Comparison of ENCODE assay signal across 27 mouse cellular contexts in genomic region chr9:22089281-22089680, GRCm38 (mm10). TPM values are rescaled to one million over a fixed set of nuclear protein-coding genes. Genes with fewer than 3 reads are reported as not detected.
DNase-seq lines count a peak whose midpoint lies in the region; ATAC-seq and TF ChIP-seq lines count a peak whose summit lies in the region.
"Had no signal": no experiment of that assay in that cellular context is flagged by ENCODE, and none has a peak within 500 bp of the region (broad histone marks: within the 10 kb centered on the region; RNA-seq: fewer than 3 reads in every experiment).

No protein-coding gene starts in this region.

- H3K36me3 ChIP-seq in midbrain, postnatal 0 days (ENCODE audit: insufficient read depth, low read length), result no peaks in the 10 kb centered on the region
- no peaks in the 10 kb centered on the region for H3K36me3 ChIP-seq in midbrain, embryonic 10.5 days
- H3K36me3 ChIP-seq: G1E; heart, embryonic 12.5 days; heart, embryonic 15.5 days; hindbrain, embryonic 10.5 days; hindbrain, embryonic 13.5 days had no signal

- peak; percentile 2; the same call in 1 of the 2 replicates for TF ChIP-seq CTCF in midbrain, postnatal 0 days (IDR thresholded peaks at IDR 0.05)
- TF ChIP-seq CTCF in embryonic fibroblast, embryonic 13.5 days (IDR thresholded peaks at IDR 0.05; ENCODE audit: borderline replicate concordance, insufficient read depth, low read length), result no peak

- no peak overlapping the region for H3K4me3 ChIP-seq in midbrain, postnatal 0 days (ENCODE audit: low read depth, low read length)
- H3K4me3 ChIP-seq in midbrain, embryonic 10.5 days, result no peak overlapping the region
- H3K4me3 ChIP-seq in embryonic fibroblast, embryonic 13.5 days (ENCODE audit: insufficient read depth, low read length), result no peak overlapping the region
- H3K4me3 ChIP-seq: gastrocnemius, adult 2 months; heart, embryonic 12.5 days; heart, embryonic 15.5 days; hindbrain, embryonic 10.5 days; hindbrain, embryonic 13.5 days had no signal

- no peak overlapping the region for H3K9ac ChIP-seq in midbrain, postnatal 0 days (replicated peaks; ENCODE audit: low read length, poor library complexity, severe bottlenecking)
- H3K9ac ChIP-seq: forebrain, postnatal 0 days; heart, embryonic 12.5 days; heart, embryonic 15.5 days; hindbrain, embryonic 13.5 days had no signal

- TF ChIP-seq POLR2A in embryonic fibroblast, embryonic 13.5 days (IDR thresholded peaks at IDR 0.05; ENCODE audit: low read depth, low read length), result no peak

- H3K9me3 ChIP-seq in midbrain, postnatal 0 days (ENCODE audit: low read length), result no peaks in the 10 kb centered on the region
- no peaks in the 10 kb centered on the region for H3K9me3 ChIP-seq in midbrain, embryonic 10.5 days (replicated peaks)
- H3K9me3 ChIP-seq: G1E; heart, embryonic 12.5 days; heart, embryonic 15.5 days; hindbrain, embryonic 10.5 days; hindbrain, embryonic 13.5 days had no signal

- no peak for DNase-seq in midbrain, postnatal 0 days (ENCODE audit: low spot score)
- no peak for DNase-seq in midbrain, embryonic 10.5 days (ENCODE audit: low spot score)
- peak; percentile 11 for DNase-seq in NIH3T3 (ENCODE audit: low read depth)
- no peak for DNase-seq in gastrocnemius, postnatal 4 days (ENCODE audit: low spot score in 2 of 2)
- no peak for DNase-seq in layer of hippocampus, adult 9-10 months (ENCODE audit: low spot score)
- DNase-seq: cerebellum, adult 18-20 months; cerebellum, adult 9-10 months; cerebellum, postnatal 14 days; forebrain, postnatal 0 days; gastrocnemius, adult 2 months; gastrocnemius, postnatal 14 days; heart, adult 18-20 months; heart, postnatal 10 days; heart, postnatal 36 days had no signal

- no peak overlapping the region for H3K4me2 ChIP-seq in midbrain, postnatal 0 days (ENCODE audit: low read depth, low read length, poor library complexity, severe bottlenecking)
- H3K4me2 ChIP-seq: heart, embryonic 12.5 days; heart, embryonic 15.5 days; hindbrain, embryonic 13.5 days had no signal

- no peak overlapping the region for H3K27ac ChIP-seq in midbrain, postnatal 0 days (ENCODE audit: low read depth, low read length)
- H3K27ac ChIP-seq in midbrain, embryonic 10.5 days (replicated peaks), result no peak overlapping the region
- peak overlapping the region; percentile 27; the same call in 1 of the 2 replicates for H3K27ac ChIP-seq in embryonic fibroblast, embryonic 13.5 days (ENCODE audit: insufficient read depth, low read length)
- H3K27ac ChIP-seq: gastrocnemius, adult 2 months; heart, embryonic 15.5 days; hindbrain, embryonic 10.5 days; hindbrain, embryonic 13.5 days had no signal

- H3K4me1 ChIP-seq in midbrain, postnatal 0 days (ENCODE audit: insufficient read depth, low read length), result 0 out of 2 replicates have a peak, but pooled peaks cover 4% of the 10 kb centered on the region
- H3K4me1 ChIP-seq in midbrain, embryonic 10.5 days, result peaks cover 13% of the 10 kb centered on the region
- 0 out of 2 replicates have a peak, but pooled peaks cover 5% of the 10 kb centered on the region for H3K4me1 ChIP-seq in embryonic fibroblast, embryonic 13.5 days (ENCODE audit: control insufficient read depth, insufficient read depth, low read length)

- no peak for ATAC-seq in midbrain, postnatal 0 days (ENCODE audit: low FRiP score)
- ATAC-seq: forebrain, embryonic 14.5 days; forebrain, postnatal 0 days; hindbrain, embryonic 16.5 days had no signal

- 96% methylated on average over 7 of the region's 7 CpGs for WGBS in midbrain, postnatal 0 days
- 96% methylated on average over 7 of the region's 7 CpGs for WGBS in midbrain, embryonic 10.5 days

- H3K27me3 ChIP-seq in midbrain, postnatal 0 days (ENCODE audit: insufficient read depth, low read length), result no peaks in the 10 kb centered on the region
- peaks cover 6% of the 10 kb centered on the region; the same call in 1 of the 2 replicates for H3K27me3 ChIP-seq in midbrain, embryonic 10.5 days (ENCODE audit: low read depth, poor library complexity, severe bottlenecking)
- H3K27me3 ChIP-seq: heart, embryonic 12.5 days; heart, embryonic 15.5 days had no signal

RNA-seq across cellular contexts. Expression of gene Ecsit, which starts 4.0 kb away (rescaled TPM):
- total RNA-seq in midbrain, postnatal 0 days (2014; rRNA removed), result 49.6 and 56.3 TPM in 2 replicates
- 55.0 and 57.2 TPM in 2 replicates for polyA plus RNA-seq in midbrain, postnatal 0 days (2015; fragmentation: Nextera tagmentation; extraction: Ambion mirVana)
- 41.1 and 44.1 TPM in 2 replicates for polyA plus RNA-seq in midbrain, embryonic 10.5 days (2016; fragmentation: Nextera tagmentation; extraction: Ambion mirVana)
- 15.8 and 16.5 TPM in 2 replicates for polyA plus RNA-seq in embryonic fibroblast, embryonic 13.5 days (2011; ENCODE audit: insufficient read length, low read depth, missing spikeins)
- total RNA-seq in gastrocnemius, postnatal 4 days (2021), result 10 to 100 TPM; 33.7 to 36.0 TPM

RNA-seq across cellular contexts. Expression of gene Cnn1, which starts 9.7 kb away (rescaled TPM):
- 1.2 and 1.3 TPM in 2 replicates for total RNA-seq in midbrain, postnatal 0 days (2014; rRNA removed)
- polyA plus RNA-seq in midbrain, postnatal 0 days (2015; fragmentation: Nextera tagmentation; extraction: Ambion mirVana), result 0.77 and 0.92 TPM in 2 replicates
- polyA plus RNA-seq in midbrain, embryonic 10.5 days (2016; fragmentation: Nextera tagmentation; extraction: Ambion mirVana), result 1.0 and 3.0 TPM in 2 replicates
- polyA plus RNA-seq in embryonic fibroblast, embryonic 13.5 days (2011; ENCODE audit: insufficient read length, low read depth, missing spikeins), result 203 and 419 TPM in 2 replicates
- 1 to 10 TPM; 7.2 to 7.5 TPM for total RNA-seq in gastrocnemius, postnatal 4 days (2021)
- polyA plus RNA-seq: G1E had no signal

RNA-seq across cellular contexts. Expression of gene Zfp653, which starts 18.1 kb away (rescaled TPM):
- 30.0 and 33.1 TPM in 2 replicates for total RNA-seq in midbrain, postnatal 0 days (2014; rRNA removed)
- 14.2 and 15.1 TPM in 2 replicates for polyA plus RNA-seq in midbrain, postnatal 0 days (2015; fragmentation: Nextera tagmentation; extraction: Ambion mirVana)
- 11.7 and 12.6 TPM in 2 replicates for polyA plus RNA-seq in midbrain, embryonic 10.5 days (2016; fragmentation: Nextera tagmentation; extraction: Ambion mirVana)
- 4.4 and 5.4 TPM in 2 replicates for polyA plus RNA-seq in embryonic fibroblast, embryonic 13.5 days (2011; ENCODE audit: insufficient read length, low read depth, missing spikeins)
- 1 to 10 TPM; 5.6 to 7.4 TPM for total RNA-seq in gastrocnemius, postnatal 4 days (2021)

RNA-seq across cellular contexts. Expression of gene Gm49318, which starts 18.2 kb away (rescaled TPM):
- 4.1 TPM in 1 of 2 replicates, not detected in the other for total RNA-seq in midbrain, postnatal 0 days (2014; rRNA removed)
- 0.25 and 0.36 TPM in 2 replicates for polyA plus RNA-seq in midbrain, postnatal 0 days (2015; fragmentation: Nextera tagmentation; extraction: Ambion mirVana)
- polyA plus RNA-seq in midbrain, embryonic 10.5 days (2016; fragmentation: Nextera tagmentation; extraction: Ambion mirVana), result not detected in 2 replicates
- not detected in 2 replicates for polyA plus RNA-seq in embryonic fibroblast, embryonic 13.5 days (2011; ENCODE audit: insufficient read length, low read depth, missing spikeins)
- total RNA-seq in gastrocnemius, postnatal 4 days (2021), result under 1 TPM in 1 of 2 experiments, not detected in 1; 0.54 TPM
- total RNA-seq: adrenal gland, postnatal 10 days; forebrain, postnatal 0 days; G1E; gastrocnemius, adult 2 months; gastrocnemius, postnatal 14 days; heart, postnatal 36 days had no signal
- polyA plus RNA-seq: embryonic facial prominence, embryonic 11.5 days; embryonic facial prominence, embryonic 14.5 days; forebrain, embryonic 11.5 days; forebrain, embryonic 14.5 days; forebrain, postnatal 0 days; G1E; gonadal fat pad, adult 2 months; heart, embryonic 12.5 days; heart, embryonic 15.5 days; hindbrain, embryonic 10.5 days; hindbrain, embryonic 13.5 days; hindbrain, embryonic 16.5 days had no signal

RNA-seq across cellular contexts. Expression of gene Elof1, which starts 27.7 kb away (rescaled TPM):
- 129 and 132 TPM in 2 replicates for total RNA-seq in midbrain, postnatal 0 days (2014; rRNA removed)
- polyA plus RNA-seq in midbrain, postnatal 0 days (2015; fragmentation: Nextera tagmentation; extraction: Ambion mirVana), result 161 and 178 TPM in 2 replicates
- polyA plus RNA-seq in midbrain, embryonic 10.5 days (2016; fragmentation: Nextera tagmentation; extraction: Ambion mirVana), result 251 and 265 TPM in 2 replicates
- 65.2 and 69.7 TPM in 2 replicates for polyA plus RNA-seq in embryonic fibroblast, embryonic 13.5 days (2011; ENCODE audit: insufficient read length, low read depth, missing spikeins)
- total RNA-seq in gastrocnemius, postnatal 4 days (2021), result 10 to 100 TPM; 54.4 to 54.9 TPM

Comparison
In these comparisons a context has a peak if more than half of its experiments do, and no peak if none do; other contexts are left out.
1. RNA of gene Cnn1, which starts 9.7 kb away (polyA plus RNA-seq): 203 to 419 TPM in embryonic fibroblast, embryonic 13.5 days; 1.0 to 3.0 TPM in midbrain, embryonic 10.5 days and 0.77 to 0.92 TPM in midbrain, postnatal 0 days; every median in the first group is over 10 times any median in the second.